Comparison of ENCODE assay signal across 1 mouse cellular context in the genomic region with DNA sequence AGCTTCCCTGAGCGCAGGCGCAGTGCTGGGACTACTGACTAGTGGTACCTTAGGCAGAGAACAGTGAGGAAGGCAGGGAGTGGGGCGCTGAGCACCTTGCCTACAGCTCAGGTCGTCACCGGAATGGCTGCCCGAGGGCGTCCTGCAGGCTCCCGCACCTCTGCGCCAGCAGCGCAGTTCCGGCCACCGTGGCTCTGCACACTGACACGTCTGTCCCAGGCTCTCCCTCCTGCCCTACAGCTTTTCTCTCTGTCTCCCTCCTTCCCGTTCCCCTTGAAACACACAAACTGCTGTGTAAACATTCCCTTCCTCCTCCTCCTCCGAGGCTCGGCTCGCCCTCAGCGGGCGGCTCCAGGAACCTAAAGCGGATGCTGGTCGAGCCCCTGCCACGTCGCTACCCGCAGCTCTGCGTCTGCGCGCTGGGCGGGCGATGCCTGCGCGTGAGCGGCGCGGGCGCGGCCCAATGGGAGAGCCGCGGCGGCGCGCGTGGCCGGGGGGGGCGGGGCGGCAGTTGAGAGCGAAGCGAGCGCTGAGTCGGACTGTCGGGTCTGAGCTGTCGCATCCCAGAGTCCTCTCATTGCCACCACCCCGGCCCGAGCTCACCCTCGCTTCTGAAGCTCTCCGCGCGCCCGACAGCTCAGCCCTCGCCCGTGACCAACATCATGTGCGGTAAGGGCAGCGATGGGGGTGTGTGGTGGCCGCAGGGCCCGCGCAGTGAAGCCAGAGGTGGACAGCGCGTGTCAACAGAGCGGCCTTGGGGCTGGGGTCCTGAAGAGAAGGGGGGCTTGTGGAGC.
TF ChIP-seq lines count a peak whose summit lies in the region.

A gene (plus strand): TSS at position 510 of the 794 bp plus-strand sequence.

TF ChIP-seq in CH12.LX, 34 proteins besides CTCF, POLR2A, EP300 and RAD21 (continued from another document):
- no peak for TF ChIP-seq ZNF384 (IDR thresholded peaks at IDR 0.05; ENCODE audit: low read depth, low read length)
- TF ChIP-seq PAX5 (IDR thresholded peaks at IDR 0.05; ENCODE audit: low read length) = no peak
- TF ChIP-seq NELFE (IDR thresholded peaks at IDR 0.05; ENCODE audit: low read depth, low read length) = peak; percentile 94
- peak; percentile 61 for TF ChIP-seq ELF1 (IDR thresholded peaks at IDR 0.05; ENCODE audit: low read depth, low read length)
- TF ChIP-seq TBP (conservative IDR thresholded peaks at IDR 0.05; ENCODE audit: low read depth, low read length) = peak; percentile 62
- TF ChIP-seq ZC3H11A (IDR thresholded peaks at IDR 0.05; ENCODE audit: low read depth, low read length) = no peak
- TF ChIP-seq CHD1 (IDR thresholded peaks at IDR 0.05; ENCODE audit: low read depth, low read length) = no peak
- TF ChIP-seq MYC (IDR thresholded peaks at IDR 0.05; ENCODE audit: low read depth, low read length) = peak; percentile 1; the same call in 1 of the 2 replicates
- no peak for TF ChIP-seq USF2 (conservative IDR thresholded peaks at IDR 0.05; ENCODE audit: low read depth, low read length)
- no peak for TF ChIP-seq JUND (conservative IDR thresholded peaks at IDR 0.05; ENCODE audit: low read depth, low read length)
- no peak; the same call in 1 of the 2 replicates for TF ChIP-seq IRF4 (IDR thresholded peaks at IDR 0.05; ENCODE audit: low read depth, low read length)
- TF ChIP-seq RCOR1 (conservative IDR thresholded peaks at IDR 0.05; ENCODE audit: low read depth, low read length) = no peak
- TF ChIP-seq BHLHE40 (IDR thresholded peaks at IDR 0.05; ENCODE audit: low read depth, low read length) = peak; percentile 67
- no peak for TF ChIP-seq MAX (IDR thresholded peaks at IDR 0.05; ENCODE audit: low read length)
- peak; percentile 93 for TF ChIP-seq POLR2AphosphoS2 (IDR thresholded peaks at IDR 0.05; ENCODE audit: low read depth, low read length)
- no peak for TF ChIP-seq MAFK (IDR thresholded peaks at IDR 0.05; ENCODE audit: insufficient replicate concordance, low read length)
- peak; percentile 59; the same call in 1 of the 2 replicates for TF ChIP-seq UBTF (IDR thresholded peaks at IDR 0.05; ENCODE audit: low read depth, low read length)
- TF ChIP-seq USF1 (IDR thresholded peaks at IDR 0.05; ENCODE audit: low read depth, low read length) = peak; percentile 73
- TF ChIP-seq E2F4 (IDR thresholded peaks at IDR 0.05; ENCODE audit: insufficient replicate concordance, low read depth, low read length) = no peak
- peak; percentile 52; the same call in 1 of the 2 replicates for TF ChIP-seq CHD2 (IDR thresholded peaks at IDR 0.05; ENCODE audit: low read length)
- peak; percentile 42; the same call in 1 of the 2 replicates for TF ChIP-seq MEF2A (IDR thresholded peaks at IDR 0.05; ENCODE audit: borderline replicate concordance, low read depth, low read length)
- peak; percentile 39 for TF ChIP-seq HCFC1 (IDR thresholded peaks at IDR 0.05; ENCODE audit: low read depth, low read length)
- no peak for TF ChIP-seq GABPA (IDR thresholded peaks at IDR 0.05; ENCODE audit: insufficient replicate concordance, low read depth, low read length)
- 0 out of 2 replicates have a peak, but pooled peaks have one; percentile 46 for TF ChIP-seq KAT2A (IDR thresholded peaks at IDR 0.05; ENCODE audit: insufficient replicate concordance, low read length)
- TF ChIP-seq ZMIZ1 (IDR thresholded peaks at IDR 0.05; ENCODE audit: low read depth, low read length) = peak; percentile 83; the same call in 1 of the 2 replicates
- TF ChIP-seq SMC3 (IDR thresholded peaks at IDR 0.05; ENCODE audit: low read depth, low read length) = no peak
- TF ChIP-seq SIN3A (IDR thresholded peaks at IDR 0.05; ENCODE audit: low read length) = peak; percentile 73
- TF ChIP-seq NRF1 (IDR thresholded peaks at IDR 0.05; ENCODE audit: low read depth, low read length) = peak; percentile 89
- TF ChIP-seq MAZ (IDR thresholded peaks at IDR 0.05; ENCODE audit: low read depth, low read length) = no peak
- no peak for TF ChIP-seq JUN (IDR thresholded peaks at IDR 0.05; ENCODE audit: insufficient read depth, low read depth, low read length)
- TF ChIP-seq TCF12 (IDR thresholded peaks at IDR 0.05; ENCODE audit: low read depth, low read length) = peak; percentile 90
